Mouse (Mus musculus): ENCODE measurements around the gene H2-M10.2.
A peak's percentile ranks its signal among the peaks of the same experiment; 100 is the strongest.

Gene H2-M10.2

GRCm38 (mm10) chr17:36286390-36286789, at the start of gene H2-M10.2:
Gene H2-M10.2 (minus strand): TSS chr17:36286490.
- no peak for DNase-seq

- DNase-seq, result no peak
Observed at GRCm38 (mm10) chr17:36326055-36326454, 39.8 kb upstream of the H2-M10.2 start, which contains the start of gene H2-M10.1. Gene H2-M10.1 (minus strand): TSS chr17:36326155.

- no peak for DNase-seq
Observed at GRCm38 (mm10) chr17:36315689-36316253, 29.5 kb upstream of the H2-M10.2 start.

GRCm38 (mm10) chr17:36315041-36315688, 28.9 kb upstream of the H2-M10.2 start:
- peak; percentile 41 for DNase-seq

GRCm38 (mm10) chr17:36314511-36314910, 28.2 kb upstream of the H2-M10.2 start:
- DNase-seq, result no peak

- no peak for DNase-seq
Observed at GRCm38 (mm10) chr17:36309293-36309692, 23.0 kb upstream of the H2-M10.2 start.

- peak; percentile 83 for DNase-seq
Observed at GRCm38 (mm10) chr17:36308855-36309254, 22.6 kb upstream of the H2-M10.2 start.

DNA sequence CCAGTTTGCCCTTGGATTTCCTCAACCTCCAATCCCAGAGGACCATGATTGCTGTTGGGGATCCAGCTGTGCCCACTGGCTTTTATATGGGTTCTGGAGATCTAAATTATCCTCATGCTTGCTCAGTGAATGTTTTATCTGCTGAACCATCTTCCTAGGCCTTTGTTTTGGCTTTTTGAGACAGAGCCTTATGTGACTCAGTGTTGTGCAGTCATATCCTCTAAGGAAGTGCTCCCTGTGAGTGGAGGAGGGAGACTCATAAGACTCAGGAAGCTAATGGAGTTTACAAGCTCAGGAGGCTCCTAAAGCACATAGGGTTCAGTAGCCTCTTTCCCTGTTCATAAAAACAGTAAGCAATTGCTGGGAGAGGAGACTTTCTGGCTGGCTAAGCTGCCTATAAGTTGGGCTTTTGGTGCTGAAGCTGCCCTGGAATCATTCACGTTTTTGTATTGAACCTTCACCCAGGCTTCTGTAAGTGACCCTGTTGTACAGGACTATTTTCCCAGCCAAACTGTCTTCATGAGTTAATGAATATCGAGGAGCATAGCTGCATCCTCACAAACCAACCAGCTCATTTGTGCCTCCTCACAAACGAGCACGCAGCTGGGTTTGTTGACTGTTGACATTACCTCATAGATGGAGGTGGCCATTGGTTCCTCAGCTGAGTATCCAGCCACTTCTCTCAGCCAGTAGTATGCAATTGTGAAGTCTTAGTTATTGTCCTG, 4.6 kb downstream of the H2-M10.2 start:
- DNase-seq, result no peak

GRCm38 (mm10) chr17:36274776-36275175, 11.5 kb downstream of the H2-M10.2 start:
- no peak for DNase-seq

GRCm38 (mm10) chr17:36273796-36274195, 12.5 kb downstream of the H2-M10.2 start:
- no peak for DNase-seq

GRCm38 (mm10) chr17:36272643-36273366, 13.5 kb downstream of the H2-M10.2 start:
- no peak for DNase-seq

DNA sequence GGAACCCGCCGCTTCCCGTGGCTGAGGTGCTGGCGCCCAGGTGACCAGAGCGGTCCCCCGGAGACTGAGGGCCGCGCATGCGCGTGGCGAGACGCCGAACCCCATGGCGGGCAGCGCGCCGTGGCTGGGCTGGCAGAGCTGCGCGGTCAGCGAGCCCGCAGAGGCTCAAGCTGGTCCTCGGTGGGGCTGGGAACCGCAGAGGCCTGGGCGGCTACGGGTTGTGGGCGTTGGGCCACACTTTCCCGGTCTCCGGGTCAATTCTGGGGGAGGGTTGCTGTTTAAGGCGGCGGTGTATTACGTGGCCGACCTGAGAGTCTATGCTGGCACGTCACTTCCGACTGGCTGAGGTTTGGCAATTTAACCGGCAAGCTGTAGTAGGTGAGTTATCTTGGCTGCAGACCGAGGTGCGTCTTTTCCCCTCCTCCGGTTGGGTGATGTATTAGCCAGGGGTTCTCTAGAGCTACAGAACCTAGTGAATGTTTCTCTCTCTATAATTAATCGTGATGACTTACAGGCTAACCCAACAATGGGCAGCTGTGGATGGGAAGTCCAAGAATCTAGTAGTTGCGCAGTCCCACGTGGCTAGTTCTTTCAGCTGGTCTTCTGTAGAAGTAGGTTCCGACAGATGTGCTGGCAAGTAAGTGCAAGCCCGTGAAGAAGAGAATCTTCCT, 14.6 kb downstream of the H2-M10.2 start, which contains the start of gene Trim39:
Gene Trim39, minus strand, starts transcription at position 662 of the 671 bp plus-strand sequence.
- DNase-seq, result peak; percentile 77

- peak; percentile 92 for DNase-seq
Observed at GRCm38 (mm10) chr17:36270956-36271585, 15.2 kb downstream of the H2-M10.2 start.

DNA sequence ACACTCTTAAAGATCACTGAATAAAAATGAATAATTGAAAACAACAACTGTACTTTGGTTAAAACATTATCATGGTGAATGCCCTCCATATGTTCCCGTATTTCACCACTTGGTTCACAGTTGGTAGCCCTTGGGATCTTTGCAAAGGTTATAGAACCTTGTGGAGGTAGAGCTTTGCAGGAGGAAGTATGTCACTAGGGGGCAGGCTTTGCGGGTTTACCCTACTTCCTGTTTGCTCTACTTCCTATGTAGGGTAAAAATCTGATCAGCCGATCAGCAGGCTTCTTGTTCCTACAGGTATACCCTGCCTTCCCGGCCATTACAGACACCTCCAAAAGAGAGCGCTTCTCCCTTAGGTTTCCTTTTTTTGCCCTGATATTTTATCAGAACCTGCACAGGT, 20.5 kb downstream of the H2-M10.2 start:
- DNase-seq, result peak; percentile 30

GRCm38 (mm10) chr17:36264273-36264925, 21.9 kb downstream of the H2-M10.2 start:
- no peak for DNase-seq

GRCm38 (mm10) chr17:36261511-36262166, 24.7 kb downstream of the H2-M10.2 start:
- no peak for DNase-seq

- DNase-seq, result no peak
Observed at GRCm38 (mm10) chr17:36257969-36258368, 28.3 kb downstream of the H2-M10.2 start, which contains the start of gene Rpp21. Gene Rpp21 (minus strand): TSS chr17:36258069.

DNA sequence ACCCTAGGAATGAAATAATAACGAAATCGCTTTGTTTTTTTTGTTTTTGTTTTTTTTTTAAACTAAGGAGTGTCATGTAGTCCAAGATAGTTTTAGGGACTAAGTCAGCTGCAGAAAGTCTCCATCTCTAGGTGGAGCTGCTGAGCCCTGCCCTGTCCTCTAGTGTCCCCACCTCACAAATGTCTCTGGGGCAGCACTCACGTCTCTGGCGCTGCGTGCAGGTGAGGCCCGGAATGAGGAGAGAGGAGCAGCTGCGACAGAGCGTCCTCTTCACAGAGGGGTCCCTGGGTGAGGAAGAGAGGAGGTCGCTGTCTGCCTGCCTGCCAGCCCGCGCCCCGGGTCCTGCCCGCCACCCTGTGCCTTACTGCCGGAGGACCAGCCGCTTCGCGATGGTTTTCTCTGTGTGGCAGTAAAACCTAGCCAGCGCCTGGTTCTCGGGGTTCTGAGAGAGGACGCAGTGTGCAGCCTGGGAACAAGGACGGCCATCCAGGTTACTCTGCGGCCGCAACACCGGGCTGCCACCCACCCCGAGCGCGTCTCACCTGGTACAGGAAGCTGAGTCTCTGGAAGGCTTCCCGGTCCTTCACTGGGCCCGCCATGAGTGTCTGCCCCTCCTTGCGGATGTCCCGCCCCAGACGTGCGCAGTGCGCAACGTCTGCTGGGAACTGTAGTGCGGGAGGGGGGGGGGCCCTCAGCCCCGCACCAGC, 28.9 kb downstream of the H2-M10.2 start:
- DNase-seq, result peak; percentile 88

- DNase-seq, result no peak
Observed at GRCm38 (mm10) chr17:36253087-36253600, 33.1 kb downstream of the H2-M10.2 start.
